Mouse (Mus musculus) embryonic facial prominence, embryonic 10.5 days (tissue): ENCODE measurements around the gene Ube2t. TPM values are rescaled to one million over a fixed set of nuclear protein-coding genes. Genes with fewer than 3 reads are reported as not detected.

Source experiments
- DNase-seq: peaks from one replicate; pipeline ENCODE4 v3.0.0-alpha.2; 2017; ENCODE audit warnings: low spot score
- H3K27ac ChIP-seq: fragments of 300-500 bp; sonication (generic); replicated peaks from 2 replicates; pipeline ENCODE4 v1.5.1; 2016; ENCODE audit warnings: mild to moderate bottlenecking
- H3K27me3 ChIP-seq: fragments of 300-500 bp; sonication (generic); replicated peaks from 2 replicates; pipeline ENCODE4 v1.6.1; 2016; ENCODE audit warnings: low read depth, mild to moderate bottlenecking; ENCODE audit not compliant: poor library complexity, severe bottlenecking
- H3K36me3 ChIP-seq: fragments of 300-500 bp; sonication (generic); replicated peaks from 2 replicates; pipeline ENCODE4 v1.6.1; 2016; ENCODE audit warnings: mild to moderate bottlenecking, moderate library complexity
- H3K4me1 ChIP-seq: fragments of 300-500 bp; sonication (generic); 2 replicates; pipeline ENCODE4 v1.6.1; 2016
- H3K4me3 ChIP-seq: fragments of 300-500 bp; sonication (generic); 2 replicates; pipeline ENCODE4 v1.5.1; 2016; ENCODE audit warnings: mild to moderate bottlenecking, moderate library complexity
- H3K9me3 ChIP-seq: fragments of 300-500 bp; sonication (generic); 2 replicates; pipeline ENCODE4 v1.6.1; 2016; ENCODE audit warnings: mild to moderate bottlenecking
- WGBS: fragments of 180-500 bp; shearing (Covaris S2); methylation state at CpG from one replicate; pipeline ENCODE4 v1.1.7; 2016; 5-methylcytosine and 5-hydroxymethylcytosine counted together
- polyA plus RNA-seq: library from polyadenylated mRNA; unstranded; fragments of >200 nt; fragmentation: Nextera tagmentation; extraction: Ambion mirVana; gene quantifications from 2 replicates; pipeline ENCODE4 v1.2.1, GENCODE M21; 2016

Gene Ube2t
- 52.2 and 55.5 TPM in 2 replicates for polyA plus RNA-seq

DNA sequence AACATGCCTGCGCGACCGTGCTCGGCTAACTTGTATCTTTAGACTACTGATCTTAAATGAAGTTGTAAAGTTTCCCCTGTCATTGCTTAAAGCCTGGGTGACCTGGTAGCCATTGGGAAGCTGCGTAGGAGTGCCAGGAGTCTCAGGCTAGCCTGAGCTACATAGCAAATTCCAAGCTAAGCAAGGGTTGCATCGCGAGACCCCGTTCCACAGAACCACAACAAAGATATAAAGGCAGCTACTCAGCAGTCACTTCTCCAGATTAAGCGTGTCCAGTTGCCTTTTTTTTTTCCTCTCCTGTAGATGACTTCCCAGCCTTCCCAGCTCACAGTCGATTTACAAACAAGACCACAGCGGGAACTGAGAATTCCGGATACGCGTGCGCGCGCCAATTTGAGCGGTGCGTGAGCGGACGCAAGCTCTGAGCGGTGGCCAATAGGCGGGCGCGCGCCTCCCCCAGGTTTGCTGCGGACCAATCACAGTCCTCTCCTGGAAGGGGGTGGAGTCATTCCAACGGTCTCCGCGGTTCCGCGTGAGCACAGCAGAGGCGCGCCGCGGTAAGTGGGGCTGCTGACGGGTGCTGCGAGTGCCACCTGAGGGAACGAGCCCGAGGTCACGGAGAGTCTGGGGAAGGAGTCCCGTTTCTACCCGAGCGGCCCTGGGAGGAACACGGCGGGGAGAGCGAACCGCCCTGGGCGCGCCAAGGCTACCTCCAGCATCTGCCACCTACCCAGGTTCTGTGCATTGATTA, at the start of gene Ube2t:
Gene Ube2t (plus strand): TSS at position 513 of the 751 bp plus-strand sequence.
- Histone ChIP-seq H3K27me3 (no peaks in the 10 kb centered on the region; the same call in 1 of the 2 replicates), H3K27ac (peak within 1 kb of the TSS; percentile 89), H3K4me1 (peaks cover 18% of the 10 kb centered on the region), H3K9me3 (no peaks in the 10 kb centered on the region), H3K4me3 (peak within 1 kb of the TSS; percentile 77), H3K36me3 (peaks cover 13% of the 10 kb centered on the region)
- WGBS, result 3% methylated on average over 50 of the region's 50 CpGs
- DNase-seq, result peak; percentile 96

DNA sequence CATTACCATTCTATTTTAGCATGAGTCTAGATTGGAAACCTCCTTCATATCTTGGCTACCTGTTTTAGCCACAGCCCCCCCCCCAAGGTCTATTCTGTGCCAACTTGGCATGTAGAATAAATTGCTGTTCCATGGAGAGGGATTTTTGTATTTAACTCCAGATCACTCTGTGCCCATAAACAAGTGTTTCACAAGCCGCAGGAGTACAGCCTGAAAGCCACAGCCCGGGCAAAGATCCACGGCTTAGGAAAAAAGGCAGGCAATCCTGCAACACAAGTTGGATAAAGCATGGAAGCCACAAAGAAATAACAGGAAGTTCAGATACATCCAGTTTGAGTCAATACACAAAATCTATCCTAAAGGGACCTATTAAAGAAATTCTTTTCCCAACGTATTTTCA, 48.8 kb upstream of the Ube2t start:
- DNase-seq, result no peak
- no peaks in the 10 kb centered on the region for H3K9me3 ChIP-seq
- no peaks in the 10 kb centered on the region for H3K27me3 ChIP-seq
- WGBS, result 94% methylated on average over 4 of the region's 4 CpGs
- H3K36me3 ChIP-seq, result no peaks in the 10 kb centered on the region
- H3K27ac ChIP-seq, result no peak overlapping the region
- H3K4me3 ChIP-seq, result no peak overlapping the region
- peaks cover 11% of the 10 kb centered on the region; the same call in 1 of the 2 replicates for H3K4me1 ChIP-seq

DNA sequence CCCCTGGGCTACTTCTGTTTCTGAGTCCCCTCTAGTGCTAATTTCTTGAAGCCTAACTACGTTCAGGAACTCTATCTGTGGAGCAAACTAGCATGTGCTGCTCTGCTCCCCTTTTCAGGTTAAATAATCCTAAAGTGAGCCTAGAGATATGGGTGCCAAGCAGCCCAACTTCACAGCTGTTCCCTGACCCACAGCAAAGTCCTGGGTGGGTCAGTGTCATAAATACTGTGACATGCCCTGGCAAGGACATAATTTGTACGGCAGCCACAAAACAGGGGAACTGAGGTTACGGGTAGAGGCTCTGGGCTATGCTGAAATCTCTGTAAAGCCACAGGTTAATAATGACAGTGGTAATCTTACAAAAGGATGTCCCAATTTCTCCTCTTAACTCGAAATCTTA, 46.9 kb upstream of the Ube2t start:
- no peak overlapping the region for H3K4me3 ChIP-seq
- no peak for DNase-seq
- no peaks in the 10 kb centered on the region for H3K9me3 ChIP-seq
- no peak overlapping the region for H3K27ac ChIP-seq
- no peaks in the 10 kb centered on the region for H3K36me3 ChIP-seq
- 0 out of 2 replicates have a peak, but pooled peaks cover 4% of the 10 kb centered on the region for H3K4me1 ChIP-seq
- no peaks in the 10 kb centered on the region for H3K27me3 ChIP-seq
- WGBS, result 87% methylated on average over 4 of the region's 4 CpGs

GRCm38 (mm10) chr1:134919010-134919409, 43.4 kb upstream of the Ube2t start:
- no peaks in the 10 kb centered on the region for H3K36me3 ChIP-seq
- no peak overlapping the region for H3K27ac ChIP-seq
- no peak for DNase-seq
- WGBS, result 86% methylated on average over 6 of the region's 6 CpGs
- no peaks in the 10 kb centered on the region for H3K27me3 ChIP-seq
- 0 out of 2 replicates have a peak, but pooled peaks cover 4% of the 10 kb centered on the region for H3K4me1 ChIP-seq
- no peaks in the 10 kb centered on the region for H3K9me3 ChIP-seq
- H3K4me3 ChIP-seq, result no peak overlapping the region

GRCm38 (mm10) chr1:134932431-134932830, 29.9 kb upstream of the Ube2t start:
- Histone ChIP-seq H3K9me3 (no peaks in the 10 kb centered on the region), H3K27me3 (no peaks in the 10 kb centered on the region), H3K4me3 (no peak overlapping the region), H3K36me3 (no peaks in the 10 kb centered on the region), H3K27ac (no peak overlapping the region), H3K4me1 (peaks cover 6% of the 10 kb centered on the region)
- WGBS, result 33% methylated on average over 7 of the region's 7 CpGs
- peak; percentile 21 for DNase-seq

DNA sequence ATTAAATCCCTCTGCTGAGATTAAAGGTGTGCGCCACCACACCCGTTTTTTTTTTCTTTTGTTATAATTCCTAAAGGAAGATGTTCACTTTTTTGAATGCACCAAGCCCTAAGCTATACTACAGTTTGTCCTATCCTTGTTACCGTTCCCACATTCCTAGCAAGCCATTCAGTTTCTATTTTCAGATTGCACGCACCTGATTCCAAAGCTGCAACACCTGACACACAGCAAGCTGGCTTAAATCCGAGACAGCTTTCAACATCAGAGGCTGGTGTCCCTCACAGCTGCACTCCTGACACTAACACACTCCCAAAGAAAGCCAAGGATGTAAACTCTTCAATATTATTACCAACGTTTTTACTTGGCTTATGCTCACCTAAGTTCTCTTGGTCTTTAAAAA, 26.0 kb upstream of the Ube2t start:
- H3K27ac ChIP-seq, result no peak overlapping the region
- 88% methylated on average over 6 of the region's 6 CpGs for WGBS
- peaks cover 13% of the 10 kb centered on the region for H3K4me1 ChIP-seq
- no peaks in the 10 kb centered on the region for H3K36me3 ChIP-seq
- H3K27me3 ChIP-seq, result no peaks in the 10 kb centered on the region
- no peak overlapping the region for H3K4me3 ChIP-seq
- no peaks in the 10 kb centered on the region for H3K9me3 ChIP-seq
- no peak for DNase-seq

GRCm38 (mm10) chr1:134938233-134938632, 24.1 kb upstream of the Ube2t start:
- H3K27me3 ChIP-seq, result no peaks in the 10 kb centered on the region
- 90% methylated on average over 1 of the region's 1 CpGs for WGBS
- H3K4me1 ChIP-seq, result peaks cover 9% of the 10 kb centered on the region; the same call in 1 of the 2 replicates
- no peaks in the 10 kb centered on the region for H3K36me3 ChIP-seq
- H3K4me3 ChIP-seq, result no peak overlapping the region
- H3K27ac ChIP-seq, result no peak overlapping the region
- no peaks in the 10 kb centered on the region for H3K9me3 ChIP-seq
- no peak for DNase-seq

DNA sequence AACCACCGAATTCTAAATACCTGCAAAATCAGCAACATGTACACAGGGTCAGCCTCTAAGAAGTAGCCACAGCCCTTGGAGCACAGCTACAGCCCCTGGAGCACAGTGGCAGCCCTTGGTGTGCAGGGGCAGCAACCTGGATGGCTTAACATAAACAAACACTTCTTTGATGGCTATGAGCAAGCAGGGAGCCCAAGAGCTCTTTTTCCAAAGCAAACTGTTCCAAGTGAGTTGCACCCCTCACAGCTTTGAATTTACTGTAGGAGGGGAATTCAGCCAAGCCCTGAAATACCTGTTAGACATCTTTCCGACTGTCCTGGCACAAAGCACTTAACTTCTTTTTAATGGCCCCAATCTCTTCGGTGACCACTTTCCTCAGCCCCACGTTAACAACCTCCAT, 21.5 kb upstream of the Ube2t start:
- Histone ChIP-seq H3K4me3 (no peak overlapping the region), H3K9me3 (no peaks in the 10 kb centered on the region), H3K4me1 (peaks cover 9% of the 10 kb centered on the region; the same call in 1 of the 2 replicates), H3K27me3 (no peaks in the 10 kb centered on the region), H3K27ac (no peak overlapping the region), H3K36me3 (no peaks in the 10 kb centered on the region)
- DNase-seq, result no peak
- WGBS, result 66% methylated on average over 4 of the region's 4 CpGs

DNA sequence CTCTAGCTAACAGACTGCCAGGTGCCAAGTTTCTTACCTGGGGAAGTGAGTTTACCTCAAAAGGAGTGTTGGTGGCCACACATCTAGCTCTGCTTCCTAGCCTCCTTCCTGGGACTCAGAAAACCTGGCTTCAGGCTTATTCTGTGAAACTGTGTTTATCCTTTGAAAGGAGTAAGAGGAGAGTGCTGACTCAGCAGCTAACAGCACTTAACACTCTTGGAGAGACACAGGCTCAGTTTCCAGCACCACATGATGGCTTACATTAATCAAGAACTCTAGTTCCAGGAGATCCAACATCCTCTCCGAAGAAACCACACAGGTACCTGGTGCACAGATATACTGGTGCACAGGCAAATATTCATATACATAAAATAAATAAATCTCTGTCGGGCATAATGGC, 19.5 kb upstream of the Ube2t start:
- no peaks in the 10 kb centered on the region for H3K27me3 ChIP-seq
- H3K27ac ChIP-seq, result no peak overlapping the region
- DNase-seq, result no peak
- no peak overlapping the region for H3K4me3 ChIP-seq
- no peaks in the 10 kb centered on the region for H3K9me3 ChIP-seq
- H3K36me3 ChIP-seq, result peaks cover 1% of the 10 kb centered on the region; the same call in 1 of the 2 replicates
- WGBS, result 90% methylated on average over 2 of the region's 2 CpGs
- H3K4me1 ChIP-seq, result peaks cover 9% of the 10 kb centered on the region; the same call in 1 of the 2 replicates

- peaks cover 5% of the 10 kb centered on the region; the same call in 1 of the 2 replicates for H3K36me3 ChIP-seq
- no peaks in the 10 kb centered on the region for H3K9me3 ChIP-seq
- no peaks in the 10 kb centered on the region for H3K27me3 ChIP-seq
- DNase-seq, result no peak
- H3K4me1 ChIP-seq, result no peaks in the 10 kb centered on the region
- 84% methylated on average over 7 of the region's 7 CpGs for WGBS
- no peak overlapping the region for H3K4me3 ChIP-seq
- H3K27ac ChIP-seq, result no peak overlapping the region
Measured at GRCm38 (mm10) chr1:134947590-134947989, 14.8 kb upstream of the Ube2t start.

- H3K36me3 ChIP-seq, result peaks cover 5% of the 10 kb centered on the region; the same call in 1 of the 2 replicates
- 91% methylated on average over 3 of the region's 3 CpGs for WGBS
- no peak overlapping the region for H3K4me3 ChIP-seq
- DNase-seq, result no peak
- peaks cover 13% of the 10 kb centered on the region for H3K4me1 ChIP-seq
- H3K27ac ChIP-seq, result no peak overlapping the region
- H3K27me3 ChIP-seq, result no peaks in the 10 kb centered on the region
- no peaks in the 10 kb centered on the region for H3K9me3 ChIP-seq
Measured at GRCm38 (mm10) chr1:134949946-134950345, 12.4 kb upstream of the Ube2t start.

DNA sequence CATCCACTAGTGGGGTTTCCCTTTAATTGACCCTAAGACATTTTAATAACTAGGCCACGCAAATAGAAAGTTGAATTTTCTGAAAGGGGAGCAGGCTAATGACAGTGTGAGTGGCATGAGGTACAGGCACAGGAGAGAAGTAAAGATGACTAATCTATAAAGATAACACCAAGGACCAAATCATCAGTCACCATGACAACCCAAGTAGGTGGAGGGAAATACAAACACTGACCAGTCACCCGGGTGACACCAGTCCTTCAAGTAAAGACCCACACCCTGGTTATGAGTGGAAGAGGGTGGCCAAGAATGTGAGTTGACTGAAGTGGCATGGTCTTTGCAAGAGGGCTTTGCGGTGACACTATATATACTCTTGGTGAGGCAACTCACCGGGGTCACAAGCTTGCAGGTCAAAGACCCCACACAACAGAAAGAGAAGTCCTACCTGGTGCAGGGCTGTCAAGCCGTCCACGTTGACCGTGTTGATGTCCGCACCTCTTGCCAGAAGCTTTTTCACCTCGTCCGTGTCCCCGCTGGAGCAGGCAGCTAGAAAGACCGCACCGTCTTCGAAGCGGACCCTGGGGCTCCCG, 7.2 kb upstream of the Ube2t start:
- H3K36me3 ChIP-seq, result no peaks in the 10 kb centered on the region; the same call in 1 of the 2 replicates
- 5% methylated on average over 16 of the region's 16 CpGs for WGBS

More for the DNA sequence above, 7.2 kb upstream of the Ube2t start:
- H3K27me3 ChIP-seq, result no peaks in the 10 kb centered on the region; the same call in 1 of the 2 replicates
- no peaks in the 10 kb centered on the region for H3K9me3 ChIP-seq
- DNase-seq, result no peak
- peak overlapping the region; percentile 93 for H3K4me3 ChIP-seq
- peaks cover 23% of the 10 kb centered on the region for H3K4me1 ChIP-seq
- H3K27ac ChIP-seq, result peak overlapping the region; percentile 94
